Mouse (Mus musculus) myocyte (in vitro differentiated cells): ENCODE measurements around the gene Dao.

ENCODE experiments used
- POLR2A ChIP-seq: IDR thresholded peaks from one replicate; pipeline ENCODE4 v1.6.1; 2011; ENCODE audit warnings: low read depth, mild to moderate bottlenecking, control low read depth, moderate library complexity; ENCODE audit not compliant: insufficient read length
- USF1 ChIP-seq: IDR thresholded peaks from one replicate; pipeline ENCODE4 v1.6.1; 2011; ENCODE audit warnings: low read depth, mild to moderate bottlenecking, control low read depth, moderate library complexity

- TF ChIP-seq POLR2A (no peak), USF1 (no peak)
Observed at GRCm38 (mm10) chr5:113971434-113971960, 32.0 kb upstream of the Dao start.
